Mouse (Mus musculus) adrenal gland, adult 2 months (tissue): Measurements from ENCODE around the gene Mboat1. TPM values are rescaled to one million over a fixed set of nuclear protein-coding genes. Genes with fewer than 3 reads are reported as not detected.

Experiments
- DNase-seq: peaks from one replicate; pipeline ENCODE4 v3.0.0; 2021
- polyA plus RNA-seq: library from polyadenylated mRNA; depleted of rRNA; stranded (reverse); fragments of >200 nt; gene quantifications from 2 replicates; pipeline ENCODE4 v1.2.3, GENCODE M21; 2012; rRNA removed
- total RNA-seq, 2 experiments: library from RNA; stranded (reverse); gene quantifications; 2 replicates each; pipeline ENCODE4 v1.2.3; 2021

Mboat1 gene
- total and polyA plus RNA-seq, 3 experiments: 3.5 to 14.2 (median 7.3) TPM

DNA sequence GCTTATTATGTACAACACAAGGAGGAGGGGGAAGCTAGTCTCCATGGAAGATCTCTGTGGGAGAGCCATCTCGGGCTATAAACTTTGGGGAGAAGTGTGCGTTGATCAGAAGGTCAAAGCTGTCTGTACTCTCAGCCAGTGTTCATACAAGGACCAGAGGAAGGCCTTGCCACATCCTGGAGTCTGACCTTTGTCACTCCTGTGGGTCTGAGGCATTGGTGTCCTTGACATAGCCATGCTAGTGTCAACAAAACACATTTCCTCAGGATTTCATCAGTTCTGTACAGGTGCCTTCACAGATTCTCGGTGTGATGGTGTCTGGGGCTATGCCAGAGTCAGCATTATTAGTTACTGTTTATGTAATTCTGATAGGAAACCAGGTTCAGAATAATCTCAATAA, 115.1 kb downstream of the Mboat1 start:
- DNase-seq: peak; percentile 22

DNA sequence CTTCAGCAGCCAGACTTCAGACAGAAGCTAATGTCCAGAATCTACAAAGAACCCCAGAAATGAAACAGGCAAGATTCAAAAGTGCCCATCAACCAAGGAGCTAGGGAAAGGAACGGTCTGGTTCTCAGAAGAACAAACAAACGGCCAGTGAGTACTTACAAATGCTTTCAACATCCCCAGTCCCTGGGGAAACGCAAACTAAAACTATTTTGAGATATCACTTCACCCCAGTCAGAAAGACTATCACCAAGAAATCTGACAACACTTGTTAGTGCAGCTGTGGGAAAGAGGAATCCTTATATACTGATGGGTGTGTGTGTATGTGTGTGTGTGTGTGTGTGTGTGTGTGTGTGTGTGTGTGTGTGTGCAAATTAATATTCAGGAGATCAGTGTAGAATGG, 116.4 kb downstream of the Mboat1 start:
- no peak for DNase-seq

DNA sequence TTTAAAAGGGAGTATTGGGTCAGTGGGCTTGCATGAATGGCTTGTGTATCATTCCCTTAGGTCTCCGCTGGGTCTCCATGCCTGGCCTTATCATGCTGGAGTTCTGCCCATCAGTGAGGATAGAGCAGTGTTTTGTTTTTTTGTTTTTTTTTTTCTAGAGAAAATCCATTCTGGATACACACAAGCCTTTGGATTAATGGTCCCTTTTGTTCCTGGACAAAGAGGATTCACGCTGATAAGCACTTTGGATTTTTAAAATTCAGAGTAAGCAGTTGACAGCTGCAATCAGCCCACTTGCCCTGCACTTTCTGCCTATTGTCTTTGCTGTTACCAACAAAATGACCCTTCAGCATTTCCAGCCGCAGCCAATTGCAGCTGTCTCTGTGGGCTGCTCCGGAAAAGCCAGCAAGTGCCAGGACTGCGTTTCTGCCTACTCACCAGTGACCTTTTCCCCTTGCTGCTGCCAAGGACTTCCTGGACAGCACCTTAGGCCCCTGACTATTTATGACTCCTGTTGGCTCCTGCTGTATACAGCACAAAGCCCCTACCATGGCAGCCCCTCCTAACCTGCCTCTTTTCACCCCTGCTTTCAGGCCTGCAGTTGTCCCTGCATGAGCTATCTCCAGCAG, 117.5 kb downstream of the Mboat1 start:
- peak; percentile 83 for DNase-seq

DNA sequence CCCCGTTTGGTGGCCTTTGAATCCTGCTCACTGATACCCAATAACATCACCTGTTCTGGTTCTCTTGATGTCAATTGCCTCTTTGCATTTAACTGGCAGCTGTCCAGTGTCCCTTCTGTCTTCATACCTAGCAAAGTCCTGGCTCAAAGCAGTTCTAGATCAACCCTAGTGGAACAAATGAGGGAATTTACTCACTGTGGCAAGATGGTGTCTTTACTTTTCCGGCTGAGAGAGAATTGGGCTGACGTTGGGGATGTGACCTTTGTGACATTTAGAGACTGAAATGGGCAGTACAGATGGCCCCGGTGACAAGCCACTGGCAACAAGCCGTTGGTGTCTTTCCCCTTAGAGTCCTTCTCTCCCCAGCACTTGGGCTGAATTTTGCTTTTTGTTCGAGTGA, 118.1 kb downstream of the Mboat1 start:
- no peak for DNase-seq

DNA sequence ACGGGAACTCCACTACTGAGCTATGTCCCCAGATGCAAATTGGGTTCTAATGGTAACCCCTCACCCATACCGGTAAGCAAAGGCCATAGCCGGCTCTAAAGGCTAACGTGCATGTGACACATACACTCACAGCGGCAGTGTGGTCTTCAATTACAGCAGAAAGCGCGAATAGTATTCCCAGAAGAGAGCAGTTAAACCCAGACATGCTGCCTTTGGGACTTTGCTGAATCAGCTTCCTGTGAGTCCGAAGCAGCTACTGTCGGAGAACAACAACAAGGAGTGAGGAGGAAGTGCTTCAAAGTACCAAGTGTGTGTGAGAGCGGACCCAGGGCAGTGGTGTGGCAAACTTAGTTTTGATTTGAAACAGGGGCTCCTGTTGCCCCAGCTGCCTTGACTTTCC, 122.5 kb downstream of the Mboat1 start:
- no peak for DNase-seq

DNA sequence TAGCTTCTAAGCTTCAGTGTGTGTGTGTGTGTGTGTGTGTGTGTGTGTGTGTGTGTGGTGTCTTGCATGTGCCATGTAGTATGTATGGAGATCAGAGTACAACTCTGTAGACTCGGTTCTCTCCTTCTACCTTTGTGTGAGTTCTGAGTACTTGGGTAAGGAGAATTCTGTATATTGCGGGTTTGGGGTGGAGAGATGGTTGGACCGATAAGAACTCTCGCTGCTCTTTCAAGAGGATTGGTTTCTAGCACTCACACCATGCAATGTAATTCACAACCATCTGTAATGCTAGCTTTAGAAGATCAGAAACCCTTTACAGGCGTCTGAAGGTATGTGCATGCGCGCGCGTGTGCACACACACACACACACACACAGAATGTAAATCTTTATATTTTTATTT, 123.0 kb downstream of the Mboat1 start:
- DNase-seq: no peak

DNA sequence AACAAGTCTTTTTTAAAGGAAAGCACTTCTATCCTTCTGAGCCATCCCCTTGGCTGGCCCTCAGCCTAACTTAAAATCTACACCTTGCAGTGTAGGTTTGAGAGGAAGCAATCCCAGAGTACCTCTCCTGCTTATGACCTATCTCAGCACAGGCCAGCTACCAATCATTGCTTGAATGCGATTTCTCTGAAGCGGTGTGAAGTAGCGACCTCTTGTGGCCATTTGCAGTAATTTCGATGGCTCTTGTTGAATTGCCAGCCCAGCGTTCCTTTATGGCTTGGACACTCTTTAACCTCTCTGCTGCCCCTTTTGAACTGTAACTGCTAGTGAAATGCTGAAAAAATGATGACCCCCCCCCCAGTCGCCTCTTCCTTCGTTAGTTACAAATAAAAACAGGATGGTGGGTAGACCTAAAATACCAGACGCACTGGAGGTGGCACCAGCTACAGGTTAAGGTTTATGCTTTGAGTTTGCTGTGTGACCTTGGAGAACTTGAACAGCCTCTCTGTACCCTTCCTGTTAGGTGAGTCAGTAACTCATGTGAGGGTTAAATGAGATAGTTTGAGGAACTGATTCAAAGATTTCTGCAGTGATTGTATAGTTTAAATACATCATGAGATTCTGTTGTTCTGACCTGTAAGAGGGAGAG, 123.7 kb downstream of the Mboat1 start:
- peak; percentile 71 for DNase-seq

DNA sequence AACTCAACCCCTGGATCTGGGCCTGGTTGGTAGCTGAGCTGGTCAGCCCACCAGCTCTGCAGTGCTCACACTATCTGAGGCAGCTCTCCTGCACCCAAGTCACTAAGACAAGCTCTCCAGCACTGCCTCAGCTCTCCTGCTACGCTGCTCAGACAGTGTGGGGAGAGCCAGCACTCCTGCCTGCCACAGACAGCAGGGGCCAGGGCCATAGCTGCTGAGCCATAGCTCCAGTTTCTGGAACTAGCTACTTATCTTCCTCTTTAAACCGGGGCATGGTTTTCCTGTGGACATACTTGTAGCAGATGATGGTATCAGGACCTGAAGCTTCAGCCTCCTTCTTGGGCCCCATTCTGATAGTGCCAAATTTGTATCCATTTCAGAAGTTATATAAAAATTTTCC, 127.4 kb downstream of the Mboat1 start:
- DNase-seq: no peak

DNA sequence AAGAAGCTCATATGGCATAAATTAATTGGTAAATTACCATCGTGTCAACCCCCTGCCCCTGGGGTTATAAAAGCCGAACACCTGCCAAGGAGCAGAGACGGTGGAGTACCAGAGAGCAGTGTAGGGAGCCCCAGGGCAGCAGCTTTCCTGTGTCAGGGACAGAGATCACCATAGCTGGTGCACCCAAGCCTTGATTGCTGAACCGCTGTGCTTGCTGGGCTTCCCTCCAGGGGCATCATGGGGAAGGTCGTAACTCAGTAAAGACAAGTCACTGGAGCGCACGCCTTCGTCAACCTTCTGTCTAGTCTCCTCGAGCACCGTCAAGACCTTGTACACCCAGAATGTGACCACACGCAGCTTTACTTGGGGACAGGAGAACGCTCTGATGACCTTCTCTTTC, 128.0 kb downstream of the Mboat1 start:
- DNase-seq: no peak

DNA sequence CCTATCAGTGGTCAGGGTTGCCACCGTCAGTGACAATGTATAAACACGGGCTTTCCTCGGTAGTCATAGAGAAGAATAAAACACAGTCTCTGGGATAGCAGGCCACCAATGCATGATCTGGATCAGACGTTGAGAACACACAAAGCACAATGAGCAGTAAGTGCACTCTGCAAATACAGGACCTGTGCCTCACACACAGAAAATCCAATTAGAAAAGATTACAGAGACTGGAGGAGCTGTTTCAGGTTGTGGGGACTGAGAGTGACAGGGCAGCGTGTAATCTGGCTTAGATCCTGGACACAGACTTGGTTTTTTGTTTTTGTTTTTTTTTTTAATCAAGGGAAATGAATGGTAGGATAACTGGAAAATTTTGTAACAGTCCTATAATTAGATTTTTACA, 128.5 kb downstream of the Mboat1 start:
- no peak for DNase-seq

DNA sequence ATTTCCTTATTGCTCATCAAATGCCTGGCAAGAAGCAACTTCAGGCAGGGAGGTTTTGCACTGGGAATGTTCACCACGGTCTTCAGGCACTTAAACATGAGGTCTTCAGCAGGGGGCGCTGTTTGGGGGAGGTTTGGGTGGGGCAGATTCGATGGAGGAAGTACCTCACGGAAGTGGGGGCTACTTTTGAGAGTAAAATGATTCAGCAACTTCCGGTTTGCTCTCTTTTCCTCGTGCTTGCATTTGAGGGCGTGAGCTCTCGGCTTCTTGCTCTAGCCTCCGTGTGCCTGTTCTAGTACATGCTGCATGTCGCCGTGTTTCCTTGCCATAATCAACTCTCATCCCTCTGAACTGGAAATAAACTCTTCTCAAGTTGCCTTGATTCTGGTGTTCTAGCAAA, 129.7 kb downstream of the Mboat1 start:
- DNase-seq: no peak

DNA sequence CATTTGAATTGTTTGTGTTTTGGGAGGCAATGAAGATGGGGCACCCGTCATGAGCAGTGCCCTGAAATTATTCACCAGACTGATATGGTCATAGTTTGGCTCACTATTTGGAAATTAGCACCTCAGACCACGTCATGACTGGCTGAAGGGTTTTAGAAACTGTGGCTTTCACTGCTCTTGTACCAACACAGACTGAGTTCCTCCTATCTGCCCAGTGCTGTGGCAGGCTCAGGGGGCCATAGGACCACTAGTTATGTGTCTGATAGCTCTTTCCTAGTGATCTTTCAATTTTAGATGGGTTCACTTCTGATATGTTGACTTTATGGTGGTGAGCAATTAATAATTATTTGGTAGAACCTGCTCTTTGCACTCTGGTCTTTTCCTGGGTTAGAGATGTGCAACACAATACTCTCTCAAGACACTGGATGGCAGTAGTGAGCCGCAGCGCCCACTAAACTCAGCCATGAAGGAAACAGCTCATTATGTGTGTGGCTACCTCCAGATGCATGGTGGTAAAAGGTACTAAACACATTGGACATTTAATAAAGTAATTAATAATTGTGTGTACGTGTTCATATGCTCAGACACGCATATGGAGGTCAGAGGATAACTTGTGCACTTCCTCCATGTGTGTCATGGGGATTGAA, 135.9 kb downstream of the Mboat1 start:
- DNase-seq: peak; percentile 63

Other genes starting within 250 kb of the Mboat1 start
- gene E2f3, start 150.4 kb upstream of the Mboat1 start, total RNA-seq: 10 to 100 TPM in 1 of 2 experiments, 1 to 10 TPM in 1; 8.4 to 11.6 TPM
- gene E2f3, start 150.4 kb upstream of the Mboat1 start, polyA plus RNA-seq: 2.3 and 2.4 TPM in 2 replicates
- gene Agtr1a, start 200.0 kb downstream of the Mboat1 start, total RNA-seq: 100 to 1,000 TPM; 260 to 306 TPM
- 93.2 and 120 TPM in 2 replicates for gene Agtr1a, start 200.0 kb downstream of the Mboat1 start, polyA plus RNA-seq